Mouse (Mus musculus) ES-E14 (cell line): Measurements from ENCODE around the gene Zfp109. TPM values are rescaled to one million over a fixed set of nuclear protein-coding genes. Genes with fewer than 3 reads are reported as not detected.

Source experiments
- DNase-seq: peaks from one replicate; pipeline ENCODE4 v3.0.0-alpha.2; 2013; ENCODE audit warnings: low read depth, low spot score
- H3K27ac ChIP-seq: 2 replicates; pipeline ENCODE4 v1.5.1; 2012; ENCODE audit warnings: low read depth, mild to moderate bottlenecking, low read length, moderate library complexity, mixed read lengths; ENCODE audit not compliant: poor library complexity, insufficient read depth, severe bottlenecking
- H3K36me3 ChIP-seq: 2 replicates; pipeline ENCODE4 v1.6.1; 2012; ENCODE audit warnings: mild to moderate bottlenecking, low read length, moderate library complexity, mixed read lengths; ENCODE audit not compliant: control insufficient read depth, poor library complexity, insufficient read depth, severe bottlenecking
- H3K4me1 ChIP-seq, 2 experiments: fragments of 150-350 bp in 1 of 2; sonication (generic) in 1 of 2; 2 replicates each; pipeline ENCODE4 v1.6.1; 2012; ENCODE audit warnings: low read length in 2 of 2, mild to moderate bottlenecking in 1 of 2, mixed read lengths in 1 of 2; ENCODE audit not compliant: control insufficient read depth in 2 of 2, insufficient read depth in 2 of 2, poor library complexity in 1 of 2
- H3K4me3 ChIP-seq, 2 experiments: fragments of 150-350 bp in 1 of 2; sonication (generic) in 1 of 2; 2 replicates each; pipeline ENCODE4 v1.5.1; 2012; ENCODE audit warnings: low read length in 2 of 2, low read depth in 1 of 2, mild to moderate bottlenecking in 1 of 2, mixed read lengths in 1 of 2; ENCODE audit not compliant: insufficient read depth in 1 of 2, poor library complexity in 1 of 2, severe bottlenecking in 1 of 2
- H3K9ac ChIP-seq: 2 replicates; pipeline ENCODE4 v1.6.1; 2012; ENCODE audit warnings: low read depth, mild to moderate bottlenecking, low read length, mixed read lengths; ENCODE audit not compliant: poor library complexity, insufficient read depth, severe bottlenecking
- H3K9me3 ChIP-seq: fragments of 150-350 bp; sonication (generic); 2 replicates; pipeline ENCODE4 v1.6.1; 2012; ENCODE audit warnings: low read depth, mild to moderate bottlenecking, low read length; ENCODE audit not compliant: control insufficient read depth, insufficient read depth
- CHD2 ChIP-seq: IDR thresholded peaks from 2 replicates; pipeline ENCODE4 v1.6.1; 2014; ENCODE audit warnings: mild to moderate bottlenecking, low read depth, low read length, inconsistent platforms
- HCFC1 ChIP-seq: IDR thresholded peaks from 2 replicates; pipeline ENCODE4 v1.6.1; 2012; ENCODE audit warnings: low read length, inconsistent platforms, borderline replicate concordance; ENCODE audit not compliant: insufficient read depth
- MAFK ChIP-seq: IDR thresholded peaks from 2 replicates; pipeline ENCODE4 v1.6.1; 2014; ENCODE audit warnings: mild to moderate bottlenecking, low read depth, low read length, inconsistent platforms; ENCODE audit not compliant: insufficient read depth
- ZC3H11A ChIP-seq: IDR thresholded peaks from 2 replicates; pipeline ENCODE4 v1.6.1; 2012; ENCODE audit warnings: low read depth, mild to moderate bottlenecking, inconsistent platforms, low read length, borderline replicate concordance
- ZNF384 ChIP-seq: IDR thresholded peaks from 2 replicates; pipeline ENCODE4 v1.6.1; 2012; ENCODE audit warnings: low read depth, low read length, inconsistent platforms
- in situ Hi-C, 2 experiments: fragments of 600-800 bp; cut with MboI; formaldehyde crosslinking; loops; one replicate each; pipeline ENCODE4 v1.15.1; 2025; ENCODE audit warnings: low sequenced_read_pairs in 2 of 2, inconsistent platforms in 1 of 2; ENCODE audit not compliant: unreplicated experiment in 2 of 2
- total RNA-seq: library from RNA; depleted of rRNA; stranded (reverse); fragments of 300-350 nt; gene quantifications from 2 replicates; pipeline ENCODE4 v1.2.3, GENCODE M21; 2012

Gene Zfp109
- total RNA-seq, 1 experiment, result 4.5 TPM

GRCm38 (mm10) chr7:24269667-24270287 is 32.4 kb upstream of the Zfp109 start:
- TF ChIP-seq MAFK (no peak), HCFC1 (no peak), ZNF384 (no peak), CHD2 (no peak), ZC3H11A (no peak)
- no peak for DNase-seq
- H3K36me3 ChIP-seq, result peaks cover under 1% of the 10 kb centered on the region
- no peaks in the 10 kb centered on the region for H3K9me3 ChIP-seq
- H3K4me3 ChIP-seq, result no peak overlapping the region
- in situ Hi-C loops, result no loop called here
- peaks cover 0 to 4% of the 10 kb centered on the region in 2 experiments; a peak in 2 of 4 replicates for H3K4me1 ChIP-seq
- H3K27ac ChIP-seq, result no peak overlapping the region
- H3K9ac ChIP-seq, result no peak overlapping the region

- no peaks in the 10 kb centered on the region for H3K36me3 ChIP-seq
- H3K4me1 ChIP-seq, result peaks cover 0 to 4% of the 10 kb centered on the region in 2 experiments; a peak in 2 of 4 replicates
- H3K27ac ChIP-seq, result peak overlapping the region; percentile 71; the same call in 1 of the 2 replicates
- TF ChIP-seq CHD2, result no peak
- TF ChIP-seq ZC3H11A, result no peak
- TF ChIP-seq HCFC1, result no peak
- TF ChIP-seq MAFK, result peak; percentile 32; the same call in 1 of the 2 replicates
- no peak for TF ChIP-seq ZNF384
- H3K9ac ChIP-seq, result no peak overlapping the region
- H3K9me3 ChIP-seq, result no peaks in the 10 kb centered on the region
- H3K4me3 ChIP-seq, result peak overlapping the region; percentile 51 to 67; a peak in 2 of 4 replicates
- no peak for DNase-seq
- in situ Hi-C loops, result no loop called here
Observed at GRCm38 (mm10) chr7:24269256-24269655, 31.9 kb upstream of the Zfp109 start.

GRCm38 (mm10) chr7:24268176-24269155 is 31.1 kb upstream of the Zfp109 start:
- Histone ChIP-seq H3K9me3 (no peaks in the 10 kb centered on the region), H3K4me3 (peak overlapping the region; percentile 51 to 67), H3K9ac (peak overlapping the region; percentile 81), H3K27ac (peak overlapping the region; percentile 71), H3K4me1 (peaks cover 0 to 4% of the 10 kb centered on the region in 2 experiments; a peak in 2 of 4 replicates), H3K36me3 (no peaks in the 10 kb centered on the region)
- in situ Hi-C loops, result no loop called here
- TF ChIP-seq CHD2, result no peak
- TF ChIP-seq MAFK, result no peak
- TF ChIP-seq ZC3H11A, result no peak
- no peak for DNase-seq

- TF ChIP-seq ZNF384 (no peak), HCFC1 (no peak), MAFK (no peak), ZC3H11A (no peak), CHD2 (no peak)
- Histone ChIP-seq H3K27ac (no peak overlapping the region), H3K9me3 (no peaks in the 10 kb centered on the region), H3K4me3 (no peak overlapping the region), H3K9ac (no peak overlapping the region), H3K36me3 (peaks cover 2% of the 10 kb centered on the region; the same call in 1 of the 2 replicates), H3K4me1 (no peaks in the 10 kb centered on the region)
- DNase-seq, result no peak
- in situ Hi-C loops, result no loop called here
Observed at GRCm38 (mm10) chr7:24260000-24260312, 22.6 kb upstream of the Zfp109 start.
